Mouse (Mus musculus) kidney, postnatal 14 days (tissue): Measurements from ENCODE around the gene Ano1.
A peak's percentile ranks its signal among the peaks of the same experiment; 100 is the strongest.

ENCODE experiments used
- DNase-seq: peaks from one replicate; pipeline ENCODE4 v3.0.0; 2022; ENCODE audit warnings: mixed read lengths

Gene Ano1

DNA sequence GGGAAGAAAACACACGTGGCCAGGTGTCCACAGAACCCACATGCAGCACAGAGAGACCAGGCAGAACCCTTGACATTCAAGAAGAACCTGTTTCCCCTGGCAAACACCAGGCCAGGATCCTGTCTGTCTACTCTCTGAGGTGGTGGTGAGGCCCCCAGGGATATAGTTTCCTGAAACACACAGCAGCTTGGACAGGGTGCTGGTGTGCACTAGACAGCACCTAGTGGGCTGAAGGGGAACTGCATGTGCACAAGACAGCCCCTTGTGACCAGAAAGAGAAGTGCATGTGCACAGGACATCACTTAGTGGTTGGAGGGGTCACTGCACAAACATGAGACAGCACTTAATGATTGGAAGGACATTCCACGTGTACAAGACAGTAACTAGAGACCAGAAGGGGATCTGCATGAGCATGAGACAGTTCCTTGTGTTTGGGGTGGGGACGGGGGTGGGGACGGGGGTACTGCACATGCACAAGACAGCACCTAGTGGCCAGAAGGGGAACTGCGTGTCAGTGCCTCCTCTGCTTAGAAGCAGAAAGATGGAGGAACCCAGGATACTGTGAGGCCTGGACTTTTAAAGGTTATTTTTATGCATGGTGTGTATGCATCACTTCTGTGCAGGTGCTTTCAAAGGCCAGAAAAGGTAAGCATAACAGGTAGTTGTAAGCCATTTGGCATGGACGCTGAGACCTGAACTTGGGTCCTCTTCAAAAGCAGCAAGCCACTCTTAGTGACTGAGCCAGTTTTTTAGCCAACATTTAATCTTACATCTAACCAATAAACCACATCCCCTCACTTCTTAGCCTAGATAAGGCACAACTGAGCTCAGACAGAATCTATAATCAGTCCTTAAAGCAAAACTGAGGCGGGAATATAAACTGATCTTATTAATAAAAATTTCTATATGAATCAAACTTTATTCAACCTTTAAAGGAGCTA lies 54.7 kb downstream of the Ano1 start:
- no peak for DNase-seq

DNA sequence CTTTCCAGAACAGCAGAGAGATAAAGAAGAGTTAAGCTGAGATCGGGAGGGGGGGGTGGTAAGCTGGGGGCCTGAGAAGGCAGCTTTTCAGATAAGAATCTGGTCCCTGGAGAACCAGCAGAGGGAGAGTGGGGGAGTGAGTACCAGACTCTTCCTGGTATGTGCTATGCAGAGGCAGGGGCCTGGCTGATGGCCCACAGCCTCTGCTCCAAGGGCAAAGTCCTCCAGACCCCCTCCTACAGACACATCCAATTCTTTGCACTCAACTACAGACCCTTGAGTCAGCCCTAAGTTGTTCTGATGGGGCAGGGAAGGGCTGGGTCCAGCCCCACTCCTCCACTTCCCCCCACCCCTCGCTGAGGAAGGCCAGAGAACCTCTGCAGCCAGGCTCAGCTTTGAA lies 61.9 kb downstream of the Ano1 start:
- DNase-seq, result peak; percentile 20

DNA sequence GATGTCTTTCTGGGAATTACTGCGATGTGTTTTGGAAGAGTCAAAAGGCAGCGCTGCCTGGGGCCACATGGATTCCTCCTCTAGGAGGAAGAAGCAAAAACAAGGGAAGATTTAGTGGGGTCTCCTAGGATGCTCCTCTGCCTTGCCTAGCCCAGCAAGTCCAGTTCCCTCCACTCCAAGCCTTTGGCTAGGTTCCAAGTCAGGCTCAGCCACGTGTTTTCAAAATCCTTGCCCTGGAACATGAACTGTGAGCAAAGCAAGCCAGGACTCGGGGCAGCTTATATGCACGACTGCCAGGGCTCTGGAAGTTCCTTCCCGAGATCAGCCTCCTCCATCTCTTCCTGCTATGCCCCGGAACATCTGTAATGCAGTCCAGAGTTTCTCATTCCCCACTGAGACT lies 62.6 kb downstream of the Ano1 start:
- peak; percentile 68 for DNase-seq

DNA sequence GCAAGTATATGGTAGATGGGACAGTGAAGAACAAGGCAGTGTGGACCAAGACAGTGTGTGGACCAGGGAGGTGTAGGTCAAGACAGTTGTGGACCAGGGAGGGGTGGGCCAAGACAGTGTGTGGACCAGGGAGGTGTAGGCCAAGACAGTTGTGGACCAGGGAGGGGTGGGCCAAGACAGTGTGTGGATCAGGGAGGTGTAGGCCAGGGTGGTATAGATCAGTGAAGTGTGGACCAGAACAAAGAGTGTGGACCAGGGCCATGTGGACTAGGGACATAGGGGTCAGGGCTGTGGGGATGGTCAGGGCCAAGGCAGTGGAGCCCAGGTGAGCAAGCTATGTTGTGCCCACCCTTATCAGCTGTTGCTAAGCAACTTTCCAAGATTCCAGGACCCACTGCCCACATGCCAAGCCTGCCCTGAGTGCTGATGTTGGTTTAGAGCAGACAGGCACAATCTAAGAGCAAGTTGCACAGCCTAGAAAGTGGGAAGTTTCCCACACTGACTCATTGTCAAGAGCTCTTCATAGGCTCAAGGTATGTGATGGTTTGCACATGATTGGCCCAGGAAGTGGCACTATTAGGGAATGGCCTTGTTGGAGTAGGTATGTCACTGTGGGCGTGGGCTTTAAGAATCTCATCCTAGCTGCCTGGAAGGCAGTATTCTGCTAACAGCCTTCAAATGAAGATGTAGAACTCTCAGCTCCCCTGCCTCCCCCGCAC lies 64.0 kb downstream of the Ano1 start:
- DNase-seq, result no peak

DNA sequence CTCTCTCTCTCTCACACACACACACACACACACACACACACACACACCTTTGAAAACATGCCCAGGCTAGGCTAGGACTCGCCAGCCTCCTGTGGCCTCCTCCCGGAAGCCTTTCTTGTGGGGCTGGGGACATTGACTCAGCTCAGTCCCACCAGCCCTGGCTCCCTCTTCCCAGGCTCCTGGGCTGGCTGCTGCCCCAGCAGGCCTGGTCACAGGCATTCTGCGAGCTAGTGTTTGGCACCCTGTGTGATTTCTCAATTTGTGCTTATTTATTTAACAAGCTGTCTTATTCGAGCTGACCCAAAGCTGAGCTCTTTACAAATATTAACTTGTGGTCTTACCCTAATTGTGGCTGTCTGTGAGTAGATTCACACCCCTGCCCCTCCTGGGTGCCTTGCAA lies 66.8 kb downstream of the Ano1 start:
- DNase-seq, result no peak

DNA sequence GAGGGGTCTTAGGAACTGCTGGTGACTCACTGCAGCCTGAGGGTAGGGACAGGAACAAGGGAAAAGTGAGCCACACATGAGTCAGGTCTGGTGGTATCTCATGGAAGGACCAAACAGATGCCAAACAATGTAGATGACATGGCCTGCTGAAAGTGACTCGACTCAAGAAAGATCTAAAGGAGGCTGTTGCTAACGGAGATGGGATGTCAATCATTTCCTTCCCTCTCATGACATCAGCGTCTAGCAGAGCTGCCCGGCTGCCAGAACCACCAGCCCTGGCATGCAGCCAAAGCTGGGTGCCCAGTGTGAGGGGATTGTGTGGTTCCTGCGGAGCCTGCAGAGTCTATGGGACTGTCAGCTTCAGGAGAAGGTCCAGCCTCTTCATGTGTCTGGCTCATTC lies 67.3 kb downstream of the Ano1 start:
- DNase-seq, result peak; percentile 25

DNA sequence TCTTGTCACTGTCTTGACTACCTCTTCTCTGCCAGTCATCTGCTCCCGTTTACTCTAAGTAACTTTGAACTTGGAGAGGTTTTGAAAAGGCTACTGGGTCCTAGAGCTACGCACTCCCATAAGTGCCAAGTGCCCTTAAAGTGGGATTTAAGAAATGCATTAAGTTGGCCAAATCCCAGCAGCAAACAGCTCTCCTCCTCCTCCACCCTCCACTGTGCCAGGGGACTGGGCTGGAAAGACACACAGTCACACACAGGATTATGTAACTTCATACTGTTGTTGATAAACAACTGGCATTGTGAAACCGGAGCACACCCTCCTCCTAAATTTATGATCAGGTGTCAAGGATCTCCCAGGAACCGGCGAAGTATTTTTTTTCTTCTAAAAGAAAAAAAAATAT lies 71.7 kb downstream of the Ano1 start:
- no peak for DNase-seq

DNA sequence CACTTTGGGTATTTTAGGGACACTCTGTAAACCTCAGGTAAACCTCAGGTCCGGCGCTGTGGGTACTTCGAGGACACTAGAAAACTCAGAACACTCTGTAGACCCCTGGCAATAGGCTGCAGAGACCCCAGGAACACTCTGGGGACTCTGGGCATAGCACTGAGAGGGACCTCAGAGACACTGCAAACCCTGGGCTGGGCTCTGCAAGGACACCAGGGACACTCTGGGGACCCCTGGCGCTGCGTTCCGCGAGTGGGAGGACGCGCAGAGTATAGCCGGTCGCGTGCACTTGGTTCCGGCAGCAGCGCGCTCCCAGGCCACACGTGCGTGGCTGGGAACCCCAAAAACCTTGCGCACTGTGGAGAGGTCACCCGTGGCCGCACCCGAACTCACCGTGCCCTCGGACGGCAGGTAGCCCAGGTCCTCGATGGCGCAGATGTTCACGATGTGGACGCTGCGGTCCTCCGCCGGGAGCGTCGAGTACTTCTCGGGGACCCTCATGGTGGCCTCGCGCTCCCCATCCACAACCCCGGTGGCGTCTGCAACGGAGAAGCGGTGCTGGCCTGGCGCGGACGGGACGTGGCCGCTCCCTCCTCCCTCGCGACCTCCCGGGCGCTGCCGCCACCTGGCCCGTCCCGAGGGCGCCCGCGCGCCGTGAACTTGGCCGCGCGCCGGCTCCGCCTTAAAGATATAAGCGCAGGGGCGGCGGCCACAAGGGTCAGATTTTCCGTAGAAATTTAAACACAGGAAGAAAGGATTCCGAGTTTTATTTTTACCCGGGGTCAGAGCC lies 73.3 kb downstream of the Ano1 start:
- DNase-seq, result peak; percentile 45

DNA sequence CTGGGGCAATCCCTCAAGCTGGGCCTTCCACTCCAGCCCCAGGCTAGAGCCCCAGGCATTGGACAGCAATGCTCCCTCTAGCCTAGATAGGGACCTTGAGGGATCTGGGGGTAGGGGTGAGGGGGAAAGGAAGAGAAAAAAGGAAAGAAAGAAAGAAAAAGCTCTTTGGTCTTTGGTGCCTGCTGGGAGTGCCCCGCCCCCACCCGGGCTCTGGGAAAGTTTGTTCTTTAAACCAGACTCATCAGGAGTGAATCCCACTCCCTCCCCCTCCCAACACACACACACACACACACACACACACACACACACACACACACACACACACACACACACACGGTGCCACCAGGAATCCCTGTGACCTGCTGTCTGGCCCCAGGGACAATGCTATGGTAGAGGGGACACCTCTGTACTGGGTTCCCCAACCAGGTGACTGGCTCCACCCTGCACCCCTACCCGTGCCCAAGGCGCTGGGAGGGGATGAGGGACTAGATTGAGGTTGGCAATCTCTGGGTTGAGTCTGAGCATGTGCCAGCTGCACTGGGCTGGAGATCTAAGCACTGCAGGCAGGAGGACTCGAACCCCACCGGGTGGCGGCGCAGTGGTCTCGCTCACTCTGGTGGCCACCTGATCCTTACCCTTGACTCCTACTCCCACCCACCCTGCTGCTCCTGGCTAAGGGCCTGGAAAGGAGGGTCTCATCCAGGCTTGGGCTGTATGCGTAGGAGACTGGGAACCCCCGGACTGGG lies 74.3 kb downstream of the Ano1 start:
- DNase-seq, result no peak

DNA sequence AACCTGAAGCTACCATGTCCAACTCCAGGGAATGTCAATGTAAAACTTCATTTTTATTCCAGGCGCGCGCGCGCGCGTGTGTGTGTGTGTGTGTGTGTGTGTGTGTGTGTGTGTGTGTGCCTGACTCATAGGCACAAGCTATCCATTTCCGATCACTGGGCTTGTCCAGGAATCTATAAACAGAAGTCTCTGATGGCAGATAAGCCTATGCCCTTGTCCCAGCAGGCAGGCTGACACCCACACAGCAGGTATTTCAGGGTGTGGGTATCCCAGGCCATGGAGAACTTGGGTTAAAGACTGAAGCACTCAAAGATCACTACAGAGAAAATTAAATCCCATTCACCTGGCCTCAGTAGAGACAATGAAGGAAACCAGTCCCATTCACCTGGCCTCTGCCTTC lies 76.1 kb downstream of the Ano1 start:
- DNase-seq, result no peak

DNA sequence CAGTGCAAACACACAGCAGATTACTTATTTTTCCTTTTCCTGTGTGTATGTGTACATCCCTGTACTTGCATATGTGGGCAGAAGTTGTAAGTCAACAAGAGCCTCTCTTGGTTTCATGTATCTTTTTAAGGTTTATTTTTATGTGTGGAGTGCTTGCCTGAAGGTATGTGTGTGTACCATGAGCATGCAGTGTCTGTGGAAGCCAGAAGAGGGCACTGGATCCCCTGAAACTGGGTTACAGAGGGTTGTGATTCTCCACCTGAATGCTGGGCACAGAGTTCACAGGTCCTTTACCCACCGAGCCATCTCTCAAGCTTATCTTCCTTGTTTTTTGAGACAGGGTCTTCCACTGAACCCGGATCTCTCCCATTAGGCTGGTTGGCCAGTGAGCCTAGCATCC lies 81.9 kb downstream of the Ano1 start:
- no peak for DNase-seq

DNA sequence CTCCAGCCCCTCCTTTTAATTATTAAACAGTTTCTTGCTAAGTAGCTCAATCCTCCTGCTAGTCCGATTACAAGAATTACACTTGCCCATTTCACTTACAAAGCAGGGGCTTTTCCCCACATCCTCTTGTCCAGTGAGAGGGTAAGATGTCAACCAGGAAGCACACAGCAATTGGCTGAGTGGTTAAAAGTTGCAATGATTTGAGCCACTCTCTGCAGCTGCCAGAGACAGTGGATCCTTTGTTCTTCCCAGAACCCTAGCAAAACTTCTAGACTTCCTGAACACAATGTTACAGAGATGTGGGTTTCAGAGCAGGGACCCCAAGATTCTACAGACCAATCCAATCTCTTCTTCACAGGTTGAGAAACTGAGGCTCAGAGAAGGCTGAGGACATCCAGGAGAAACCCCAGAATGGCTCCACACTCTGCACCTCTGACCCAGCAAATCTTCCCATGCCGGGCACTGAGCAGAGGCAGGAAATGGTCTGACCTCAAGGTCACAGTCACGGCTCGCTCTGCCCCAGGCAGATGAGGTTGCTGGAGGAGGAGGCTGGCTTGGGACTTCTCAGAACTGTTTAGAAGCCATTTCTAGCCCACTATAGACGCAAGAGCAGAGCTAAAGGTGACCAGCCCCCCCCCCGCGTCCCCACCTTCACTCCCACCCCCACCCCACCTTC lies 83.0 kb downstream of the Ano1 start:
- peak; percentile 24 for DNase-seq

DNA sequence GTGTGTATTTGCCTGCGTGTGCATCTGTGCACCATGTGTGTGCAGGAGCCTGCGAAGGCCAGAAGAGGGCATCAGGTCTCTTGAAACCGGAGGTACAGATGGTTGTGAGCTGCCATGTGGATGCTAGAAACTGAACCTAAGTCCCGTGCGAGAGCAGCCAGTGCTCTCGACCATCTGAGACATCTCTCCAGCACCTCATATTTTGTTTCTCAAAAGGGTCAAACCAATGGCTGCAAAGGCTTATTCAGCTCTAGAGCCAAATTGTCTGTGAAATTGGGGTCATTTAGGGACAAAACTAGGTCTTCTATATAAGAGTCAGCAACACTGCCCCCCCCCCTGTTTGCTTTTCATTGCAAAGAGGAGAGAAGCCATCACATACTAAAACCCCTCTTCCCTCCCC lies 84.7 kb downstream of the Ano1 start:
- DNase-seq, result no peak

DNA sequence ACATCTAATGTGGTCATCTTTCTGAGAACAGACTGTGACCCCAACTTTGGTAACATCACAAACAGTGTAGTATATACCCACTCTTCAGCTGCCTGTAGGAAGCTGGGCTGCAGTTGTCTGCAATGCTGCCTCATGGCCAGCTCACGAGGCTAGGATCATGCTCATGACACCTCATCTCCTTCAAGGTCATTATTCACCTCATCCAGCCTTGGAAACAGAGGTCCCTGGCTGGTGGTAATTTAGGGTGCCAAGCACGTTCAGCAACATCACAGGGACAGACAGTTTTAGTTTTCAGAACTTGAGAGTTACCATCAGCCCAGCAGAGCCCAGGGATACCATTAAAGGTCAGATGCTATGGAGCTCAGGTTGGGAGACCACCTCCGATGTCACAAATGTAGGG lies 86.2 kb downstream of the Ano1 start:
- DNase-seq, result no peak

DNA sequence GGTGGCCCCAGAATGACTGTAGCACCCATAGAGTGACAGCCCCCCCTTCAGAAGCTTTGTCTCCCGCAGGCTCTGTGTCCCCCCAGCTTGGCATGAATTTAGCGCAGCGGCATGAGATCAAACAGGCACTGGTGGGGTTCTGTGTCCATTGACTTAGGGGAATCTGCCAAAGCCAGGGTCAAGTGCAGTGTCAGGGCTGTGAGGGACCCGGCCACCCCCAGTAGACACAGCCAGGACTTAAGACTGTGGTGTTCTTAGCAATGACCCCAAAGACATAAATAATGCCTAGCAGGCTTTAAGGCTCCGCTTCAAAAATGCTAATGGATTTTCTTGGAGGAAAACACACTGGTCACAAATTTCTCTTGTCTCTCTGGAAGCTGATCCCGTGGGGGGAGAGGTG lies 88.2 kb downstream of the Ano1 start:
- peak; percentile 75 for DNase-seq

DNA sequence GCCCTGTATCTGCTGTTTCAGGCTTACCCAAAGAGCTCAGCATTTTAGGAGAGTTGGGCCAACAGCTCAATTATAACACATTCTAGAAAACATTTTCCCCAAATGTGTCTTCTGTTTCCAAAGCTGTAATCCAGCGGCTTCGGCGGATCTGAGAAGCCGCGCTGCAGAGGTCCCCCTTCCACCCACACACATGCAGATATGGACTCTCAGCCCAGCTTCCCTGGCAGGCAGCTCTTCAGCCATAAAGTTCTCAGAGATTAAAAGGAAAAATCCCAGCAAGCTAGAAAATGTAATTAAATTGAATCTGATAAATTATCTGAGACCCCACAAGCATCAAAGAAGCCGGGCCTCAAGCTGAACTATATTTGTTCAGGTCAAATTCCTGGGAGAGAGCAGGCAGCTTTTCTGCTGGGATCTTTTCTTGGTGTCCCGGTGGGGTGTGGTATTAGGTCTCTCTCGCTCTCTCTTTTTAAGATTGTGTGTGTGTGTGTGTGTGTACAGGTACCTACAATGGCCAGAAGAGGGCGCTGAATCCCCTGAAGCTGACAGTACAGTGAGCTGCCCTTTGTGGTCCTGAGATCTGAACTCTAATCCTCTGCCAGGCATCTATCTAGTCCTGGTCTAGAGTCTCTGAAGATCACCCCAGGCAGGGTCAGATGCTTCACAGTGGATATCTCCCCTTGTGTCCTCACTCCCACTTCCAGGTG lies 95.4 kb downstream of the Ano1 start:
- peak; percentile 44 for DNase-seq

DNA sequence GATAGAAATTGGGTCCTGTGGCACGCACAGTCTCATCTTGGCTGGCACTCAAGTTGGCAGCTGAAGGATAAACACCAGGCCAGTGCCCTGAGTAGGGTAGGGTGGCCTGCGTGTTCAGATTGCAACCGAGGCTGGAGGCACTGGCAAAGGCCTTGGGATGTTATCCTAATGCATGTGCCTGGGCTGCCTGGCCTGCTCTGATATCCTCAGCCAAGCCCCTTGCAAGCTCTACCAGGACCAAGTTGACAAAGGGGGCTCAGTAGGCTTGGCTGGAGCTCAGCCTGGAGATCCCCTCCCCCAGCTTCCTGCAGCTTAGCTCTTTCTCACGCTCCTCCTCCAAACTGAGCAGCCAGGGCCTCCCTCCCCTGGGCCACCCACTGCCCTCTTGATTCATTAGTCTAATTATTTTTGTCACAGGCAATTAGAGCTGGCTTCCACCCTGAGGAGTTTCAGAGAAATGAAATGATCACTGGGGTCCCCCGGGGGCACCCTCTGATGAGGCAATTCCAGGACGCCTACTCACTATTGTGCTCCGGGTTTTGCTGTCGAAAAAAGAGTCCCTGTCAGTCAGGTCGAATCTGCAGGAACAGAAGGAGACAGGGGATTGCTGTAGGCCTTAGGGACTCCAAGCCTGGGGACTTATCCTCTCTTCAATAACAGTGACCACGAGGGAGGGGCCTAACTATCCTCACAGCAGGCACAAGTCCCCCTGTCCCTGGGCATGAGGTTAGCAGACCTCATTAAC lies 97.9 kb downstream of the Ano1 start:
- peak; percentile 74 for DNase-seq

DNA sequence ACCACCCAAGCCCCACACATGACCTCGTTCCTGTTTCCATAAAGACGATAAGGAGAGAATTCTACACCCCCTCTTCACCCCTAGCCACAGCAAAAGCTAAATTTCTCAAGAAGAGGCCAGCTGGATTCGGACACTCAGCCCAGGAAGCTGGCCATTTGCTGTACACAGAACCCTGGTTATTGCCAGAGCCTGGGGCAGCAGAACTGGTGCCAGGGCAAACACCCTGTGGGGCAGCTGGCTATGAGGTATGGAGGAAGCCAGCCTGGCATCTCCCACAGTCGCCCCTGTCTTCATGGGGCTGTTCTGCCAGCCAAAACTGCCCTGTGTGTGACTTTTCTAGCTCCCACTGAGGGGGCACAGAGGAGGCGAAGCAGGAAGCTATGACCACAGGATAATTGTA lies 104.2 kb downstream of the Ano1 start:
- DNase-seq, result no peak

DNA sequence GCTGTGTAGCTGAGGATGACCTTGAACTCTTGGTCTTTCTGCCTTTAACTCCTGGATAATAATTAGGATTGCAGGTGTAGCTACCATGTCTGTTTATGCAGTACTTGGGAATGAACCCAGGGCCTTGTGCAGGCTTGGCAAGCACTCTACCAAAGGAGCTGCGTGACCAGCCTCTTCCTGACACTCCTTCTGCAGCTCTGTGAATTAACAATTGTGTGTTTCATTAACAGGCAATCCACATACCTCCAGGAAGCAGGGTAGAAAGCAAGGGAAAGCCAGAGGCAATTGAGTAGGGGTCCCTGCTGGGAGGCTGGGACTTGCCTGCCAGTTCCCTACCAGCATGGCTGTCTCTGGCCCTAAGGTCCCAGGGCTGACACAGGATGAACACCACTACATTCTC lies 111.0 kb downstream of the Ano1 start:
- DNase-seq, result no peak

DNA sequence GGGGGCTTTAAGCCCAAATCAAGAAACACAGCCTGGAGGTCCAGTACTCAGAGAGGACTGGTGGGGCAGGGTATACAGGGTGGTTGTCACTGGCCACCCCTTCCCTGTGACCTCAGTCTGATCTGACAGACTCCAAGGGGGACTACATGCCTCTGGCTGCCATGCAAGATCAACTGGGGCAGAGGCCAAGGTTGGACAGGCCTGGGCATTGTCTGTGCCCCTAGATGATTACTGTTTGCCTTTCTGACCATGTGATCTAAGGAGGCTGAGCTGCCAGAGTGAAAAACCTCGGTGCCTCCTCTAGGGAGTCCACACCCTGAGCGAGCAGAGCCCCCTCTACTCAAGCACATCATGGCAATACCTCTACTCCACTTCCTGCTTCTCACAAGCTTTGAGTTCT lies 115.8 kb downstream of the Ano1 start:
- no peak for DNase-seq

DNA sequence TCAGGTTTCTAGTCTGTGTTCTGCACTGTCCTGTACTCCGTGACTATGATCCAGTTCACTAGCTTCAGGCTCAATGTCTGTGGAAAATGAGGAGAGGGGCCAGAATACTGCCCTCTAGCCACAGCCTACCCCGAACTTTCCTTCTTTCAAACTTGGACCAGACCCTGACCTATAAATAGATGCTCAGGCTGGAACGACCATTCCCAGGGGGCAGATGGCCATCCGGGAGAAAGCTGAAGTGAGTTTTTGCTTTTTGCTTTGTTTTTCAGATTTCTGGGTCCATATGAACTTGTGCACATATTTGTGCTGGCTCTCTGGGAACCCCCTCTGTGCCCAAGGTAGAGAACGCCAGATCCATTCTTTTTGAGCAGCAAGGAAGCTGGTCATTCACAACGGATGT lies 116.9 kb downstream of the Ano1 start:
- peak; percentile 24 for DNase-seq
